Mouse (Mus musculus): Measurements from ENCODE around the gene Rtel1. TPM values are rescaled to one million over a fixed set of nuclear protein-coding genes. Genes with fewer than 3 reads are reported as not detected.

The Rtel1 gene
- total RNA-seq, 2 experiments from 2014 or later = 26.1 to 38.5 TPM

DNA sequence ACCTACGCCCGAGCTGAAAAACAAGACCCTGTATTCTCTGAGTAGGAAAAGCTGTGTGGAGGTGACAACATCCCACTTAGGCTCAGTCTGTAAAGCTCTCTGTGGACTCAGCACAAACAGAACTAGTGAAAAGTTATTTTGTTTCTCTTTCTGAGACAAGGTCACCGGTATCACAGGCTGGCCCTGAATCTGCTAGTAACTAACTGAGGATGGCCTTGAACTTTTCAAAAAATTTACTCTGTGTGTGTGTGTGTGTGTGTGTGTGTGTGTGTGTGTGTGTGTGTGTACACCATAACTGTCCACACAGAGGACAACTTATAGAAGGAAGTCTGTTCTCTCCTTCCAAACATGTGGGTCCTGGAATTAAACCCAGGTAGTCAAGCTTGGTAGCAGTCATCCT, 74.5 kb downstream of the Rtel1 start:
- no peak overlapping the region for H3K4me3 ChIP-seq
- no peak for TF ChIP-seq CTCF (IDR thresholded peaks at IDR 0.05)
- no peak overlapping the region for H3K27ac ChIP-seq
- intact Hi-C loops (cut with DNase I) = loop anchor here (5.0 kb wide), 2 partner anchors 188 to 203 kb away; partner anchors contain the start of genes Samd10 and Uckl1
- no peak for DNase-seq (ENCODE audit: extremely low spot score in 1 of 2, low spot score in 2 of 2)

DNA sequence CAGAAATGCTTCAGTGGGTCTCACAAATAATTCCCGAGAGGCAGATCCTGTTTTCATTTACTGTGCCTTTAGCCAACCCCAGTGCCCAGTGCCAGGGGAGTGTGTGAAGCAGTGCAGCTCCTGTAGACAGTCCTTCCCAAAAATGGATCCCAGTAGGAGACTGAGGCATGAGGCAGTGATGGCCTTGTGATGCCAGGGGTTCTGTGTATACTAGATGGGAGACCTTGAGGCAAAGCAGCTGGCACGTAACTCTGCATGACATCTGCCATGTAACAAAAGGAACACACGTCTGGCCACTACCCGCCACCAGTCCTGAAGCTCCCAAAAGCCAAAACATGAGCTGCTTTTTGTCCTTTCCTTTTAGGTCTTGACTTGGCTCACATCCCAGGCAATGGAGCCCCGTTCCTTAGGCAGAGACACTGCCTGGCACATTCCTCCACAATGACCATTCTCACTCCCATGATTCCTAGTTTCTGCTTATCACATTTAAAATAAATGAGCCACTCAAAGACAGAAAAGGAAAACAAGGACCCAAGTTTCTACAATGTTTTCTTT, 77.7 kb downstream of the Rtel1 start:
- Histone ChIP-seq H3K4me3 (no peak overlapping the region), H3K27ac (no peak overlapping the region)
- no peak for TF ChIP-seq CTCF (IDR thresholded peaks at IDR 0.05)
- no peak for DNase-seq (ENCODE audit: extremely low spot score in 1 of 2, low spot score in 2 of 2)
- intact Hi-C loops (cut with DNase I) = no loop called here

DNA sequence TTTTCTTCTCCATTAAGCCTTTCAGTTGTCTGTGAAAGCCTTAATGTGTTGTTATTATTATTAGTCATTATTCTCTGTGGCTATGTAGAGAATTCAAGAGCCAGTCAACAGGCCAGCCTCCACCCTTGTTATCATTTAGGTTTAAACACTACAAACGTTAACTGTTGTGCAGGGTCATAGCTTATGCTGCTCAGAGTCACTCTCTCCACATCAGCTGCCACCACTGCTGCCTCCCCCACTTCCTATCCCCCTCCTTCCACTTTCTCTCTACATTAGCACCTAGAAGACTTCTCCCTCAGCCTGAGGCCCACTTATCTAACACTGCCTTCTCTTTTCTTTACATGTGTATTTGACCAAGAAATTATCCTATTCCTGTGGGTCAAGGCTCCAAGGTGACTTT, 82.0 kb downstream of the Rtel1 start:
- TF ChIP-seq CTCF (IDR thresholded peaks at IDR 0.05) = no peak
- intact Hi-C loops (cut with DNase I) = no loop called here
- no peak overlapping the region for H3K27ac ChIP-seq
- DNase-seq (ENCODE audit: extremely low spot score in 1 of 2, low spot score in 2 of 2) = no peak
- no peak overlapping the region for H3K4me3 ChIP-seq

DNA sequence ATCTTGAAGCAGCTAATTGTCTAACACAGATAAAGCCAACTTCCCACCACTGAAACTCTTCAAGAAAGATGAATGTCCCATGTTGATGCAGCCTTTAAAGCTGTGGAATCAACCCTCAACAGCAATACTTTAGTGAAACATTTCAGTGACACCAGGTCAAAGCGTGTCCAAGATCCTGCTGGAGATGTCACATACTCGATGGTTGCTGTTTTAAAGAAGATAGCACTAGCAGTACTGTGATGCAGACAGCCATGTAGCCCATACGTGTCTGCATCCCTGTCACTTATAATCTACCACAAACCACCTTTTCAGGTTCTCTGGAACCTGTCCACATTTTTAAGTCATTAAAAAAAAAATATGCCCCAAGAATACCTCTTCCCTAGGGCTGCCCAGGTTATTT, 84.2 kb downstream of the Rtel1 start:
- intact Hi-C loops (cut with DNase I) = no loop called here

More for the DNA sequence above, 84.2 kb downstream of the Rtel1 start:
- TF ChIP-seq CTCF (IDR thresholded peaks at IDR 0.05) = no peak
- H3K4me3 ChIP-seq = no peak overlapping the region
- DNase-seq (ENCODE audit: extremely low spot score in 1 of 2, low spot score in 2 of 2) = no peak
- H3K27ac ChIP-seq = no peak overlapping the region

Other genes starting within 250 kb of the Rtel1 start
- gene Kcnq2, start 184.4 kb upstream of the Rtel1 start, total RNA-seq (2021) = 100 to 1,000 TPM; 275 to 280 TPM
- 1,000 to 10,000 TPM; 1,380 to 1,388 TPM for gene Eef1a2, start 162.7 kb upstream of the Rtel1 start, total RNA-seq (2021)
- gene Ppdpf, start 132.5 kb upstream of the Rtel1 start, total RNA-seq (2021) = 10 to 100 TPM; 72.8 to 77.8 TPM
- under 1 TPM in 1 of 2 experiments, not detected in 1; 0.11 TPM for gene Ptk6, start 117.0 kb upstream of the Rtel1 start, total RNA-seq (2021)
- gene Srms, start 106.6 kb upstream of the Rtel1 start, total RNA-seq (2021) = under 1 TPM; 0.25 to 0.26 TPM
- not detected for gene Fndc11, start 99.7 kb upstream of the Rtel1 start, total RNA-seq (2021)
- gene Helz2, start 77.7 kb upstream of the Rtel1 start, total RNA-seq (2021) = 1 to 10 TPM; 2.3 to 4.3 TPM
- 10 to 100 TPM; 27.1 to 27.3 TPM for gene Gmeb2, start 31.7 kb upstream of the Rtel1 start, total RNA-seq (2021)
- 100 to 1,000 TPM; 633 to 653 TPM for gene Stmn3, start 5.2 kb upstream of the Rtel1 start, total RNA-seq (2021)
- 10 to 100 TPM; 80.3 to 80.5 TPM for gene Zgpat, start 45.2 kb downstream of the Rtel1 start, total RNA-seq (2021)
- gene Arfrp1, start 45.7 kb downstream of the Rtel1 start, total RNA-seq (2021) = 10 to 100 TPM; 45.2 to 51.2 TPM
- gene Lime1, start 60.3 kb downstream of the Rtel1 start, total RNA-seq (2021) = 10 to 100 TPM; 43.1 to 45.2 TPM
- 10 to 100 TPM; 12.0 to 13.7 TPM for gene Zbtb46, start 139.7 kb downstream of the Rtel1 start, total RNA-seq (2021)
- not detected for gene Abhd16b, start 173.5 kb downstream of the Rtel1 start, total RNA-seq (2021)
- 10 to 100 TPM; 73.2 to 76.3 TPM for gene Tpd52l2, start 177.4 kb downstream of the Rtel1 start, total RNA-seq (2021)
- gene Dnajc5, start 200.7 kb downstream of the Rtel1 start, total RNA-seq (2021) = 100 to 1,000 TPM; 288 to 300 TPM

All from left cerebral cortex, adult 2 months (tissue).